Mouse (Mus musculus) hindbrain, embryonic 14.5 days (tissue): ENCODE measurements around the gene Abcd1. TPM values are rescaled to one million over a fixed set of nuclear protein-coding genes. Genes with fewer than 3 reads are reported as not detected.
"Not testable (repeated sequence)": the region's sequence is repeated elsewhere in the genome, so short reads cannot be mapped to it uniquely, and the experiment has no call there.

ENCODE experiments used
- ATAC-seq: fragments of 200-750 bp; cut with Nextera tagmentation; 2 replicates; pipeline ENCODE4 v1.8.0; 2017; ENCODE audit warnings: moderate number of reproducible peaks, mild to moderate bottlenecking, moderate TSS enrichment, moderate library complexity; ENCODE audit not compliant: low FRiP score
- DNase-seq: peaks from one replicate; pipeline ENCODE4 v3.0.0-alpha.2; 2015; ENCODE audit warnings: low spot score
- H3K27ac ChIP-seq: fragments of 300-500 bp; sonication (generic); 2 replicates; pipeline ENCODE4 v1.5.1; 2014; ENCODE audit warnings: mild to moderate bottlenecking, moderate library complexity
- H3K27me3 ChIP-seq: fragments of 300-500 bp; sonication (generic); 2 replicates; pipeline ENCODE4 v1.6.1; 2014; ENCODE audit warnings: mild to moderate bottlenecking, low read length, mixed read lengths; ENCODE audit not compliant: control insufficient read depth, insufficient read depth
- H3K36me3 ChIP-seq: fragments of 300-500 bp; sonication (generic); replicated peaks from 2 replicates; pipeline ENCODE4 v1.6.1; 2014; ENCODE audit not compliant: control insufficient read depth, insufficient read depth
- H3K4me1 ChIP-seq: fragments of 300-500 bp; sonication (generic); replicated peaks from 2 replicates; pipeline ENCODE4 v1.6.1; 2014; ENCODE audit warnings: antibody characterized with exemption, low read length, mixed read lengths; ENCODE audit not compliant: control insufficient read depth, insufficient read depth
- H3K4me2 ChIP-seq: fragments of 300-500 bp; sonication (generic); replicated peaks from 2 replicates; pipeline ENCODE4 v1.6.1; 2014; ENCODE audit warnings: mild to moderate bottlenecking, moderate library complexity
- H3K4me3 ChIP-seq: fragments of 300-500 bp; sonication (generic); replicated peaks from 2 replicates; pipeline ENCODE4 v1.5.1; 2014; ENCODE audit warnings: mild to moderate bottlenecking, low read length
- H3K9ac ChIP-seq: fragments of 300-500 bp; sonication (generic); 2 replicates; pipeline ENCODE4 v1.6.1; 2014
- H3K9me3 ChIP-seq: fragments of 300-500 bp; sonication (generic); 2 replicates; pipeline ENCODE4 v1.6.1; 2016; ENCODE audit warnings: low read length; ENCODE audit not compliant: control insufficient read depth
- whole genome bisulfite sequencing: fragments of 180-500 bp; shearing (Covaris S2); extraction: QIAGEN DNeasy Blood & Tissue Kit; methylation state at CpG from one replicate; pipeline ENCODE4 v1.1.7; 2014; 5-methylcytosine and 5-hydroxymethylcytosine counted together
- polyA plus RNA-seq: library from polyadenylated mRNA; unstranded; fragments of >200 nt; fragmentation: Nextera tagmentation; extraction: Ambion mirVana; gene quantifications from 2 replicates; pipeline ENCODE4 v1.2.1, GENCODE M21; 2014

Abcd1 gene
- polyA plus RNA-seq, 1 experiment from 2014 or later = 8.3 TPM

DNA sequence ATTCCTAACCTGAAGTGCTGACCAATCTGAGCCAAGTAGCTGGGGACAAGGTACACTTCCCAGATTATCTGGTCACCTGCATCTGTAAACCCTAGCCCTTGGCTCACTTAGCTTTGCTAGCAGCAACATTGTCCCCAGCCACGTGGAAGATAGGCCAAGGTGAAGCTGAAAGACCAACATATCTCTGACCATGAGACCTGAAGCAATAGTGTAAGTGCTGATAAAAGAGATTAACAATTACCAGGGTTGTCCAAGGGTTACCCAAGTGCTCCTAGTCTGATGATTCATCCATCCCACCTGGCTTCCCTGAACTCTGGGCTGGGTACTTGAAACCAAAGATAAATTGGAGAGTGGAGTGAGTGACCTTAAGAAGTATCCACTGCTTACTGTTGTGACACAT lies 14.5 kb downstream of the Abcd1 start:
- 72% methylated on average over 1 of the region's 1 CpGs for WGBS

DNA sequence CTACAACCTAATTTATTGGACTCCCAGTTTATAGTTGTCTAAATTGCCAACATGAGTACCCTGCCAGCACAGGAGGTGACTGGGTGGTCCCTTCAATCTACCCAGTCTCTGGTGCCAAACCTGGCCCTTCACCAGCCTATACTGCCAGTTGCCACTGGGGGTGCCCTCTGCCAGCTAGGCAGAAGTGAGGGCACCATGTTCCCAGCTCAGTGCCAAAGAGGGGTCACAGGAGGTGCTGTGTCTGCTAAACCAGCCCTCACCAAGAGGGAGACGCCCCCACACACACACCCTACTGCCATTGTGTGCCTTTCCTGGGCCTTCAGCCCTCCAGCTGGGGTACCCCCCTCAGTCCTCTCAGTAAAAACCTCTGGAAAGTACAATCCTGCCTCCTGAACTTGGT lies 21.8 kb downstream of the Abcd1 start:
- Histone ChIP-seq H3K4me1 (no peaks in the 10 kb centered on the region), H3K4me2 (no peak overlapping the region), H3K27me3 (no peaks in the 10 kb centered on the region), H3K27ac (no peak overlapping the region), H3K9ac (no peak overlapping the region), H3K36me3 (no peaks in the 10 kb centered on the region), H3K4me3 (no peak overlapping the region), H3K9me3 (no peaks in the 10 kb centered on the region)
- ATAC-seq (no peak), DNase-seq (no peak)
- 70% methylated on average over 1 of the region's 1 CpGs for WGBS

More for the DNA sequence above, 14.5 kb downstream of the Abcd1 start:
- H3K4me1 ChIP-seq = no peaks in the 10 kb centered on the region
- no peak overlapping the region for H3K9ac ChIP-seq
- ATAC-seq (no peak), DNase-seq (no peak)
- H3K9me3 ChIP-seq = no peaks in the 10 kb centered on the region
- 0 out of 2 replicates have a peak, but pooled peaks cover 5% of the 10 kb centered on the region for H3K36me3 ChIP-seq
- H3K27ac ChIP-seq = no peak overlapping the region
- H3K4me3 ChIP-seq = no peak overlapping the region
- H3K27me3 ChIP-seq = no peaks in the 10 kb centered on the region
- no peak overlapping the region for H3K4me2 ChIP-seq

DNA sequence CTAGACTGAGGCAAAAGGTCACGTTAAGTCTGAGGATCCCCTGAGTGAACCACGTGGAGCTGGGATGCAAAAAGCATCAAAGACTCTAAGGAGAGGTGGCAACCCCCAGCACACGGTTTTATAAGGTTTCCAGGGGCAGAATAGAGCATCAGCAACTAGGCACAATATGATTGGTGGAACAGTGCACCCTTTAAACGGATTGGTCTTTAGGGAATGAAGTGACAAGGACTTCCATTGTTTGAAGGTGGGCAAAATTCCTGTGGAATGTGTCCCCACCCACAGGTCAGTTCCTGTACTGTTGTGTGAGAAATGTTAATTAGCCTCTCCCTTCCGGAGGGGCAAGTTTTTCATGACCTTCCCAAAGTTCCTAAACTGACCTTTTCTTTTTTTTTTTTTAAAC lies 22.8 kb downstream of the Abcd1 start:
- no peaks in the 10 kb centered on the region for H3K4me1 ChIP-seq
- H3K9me3 ChIP-seq = no peaks in the 10 kb centered on the region
- H3K4me3 ChIP-seq = no peak overlapping the region
- WGBS = 66% methylated on average over 5 of the region's 5 CpGs
- no peaks in the 10 kb centered on the region for H3K27me3 ChIP-seq
- no peaks in the 10 kb centered on the region for H3K36me3 ChIP-seq
- no peak overlapping the region for H3K9ac ChIP-seq
- ATAC-seq (no peak), DNase-seq (no peak)
- H3K27ac ChIP-seq = no peak overlapping the region
- H3K4me2 ChIP-seq = no peak overlapping the region

DNA sequence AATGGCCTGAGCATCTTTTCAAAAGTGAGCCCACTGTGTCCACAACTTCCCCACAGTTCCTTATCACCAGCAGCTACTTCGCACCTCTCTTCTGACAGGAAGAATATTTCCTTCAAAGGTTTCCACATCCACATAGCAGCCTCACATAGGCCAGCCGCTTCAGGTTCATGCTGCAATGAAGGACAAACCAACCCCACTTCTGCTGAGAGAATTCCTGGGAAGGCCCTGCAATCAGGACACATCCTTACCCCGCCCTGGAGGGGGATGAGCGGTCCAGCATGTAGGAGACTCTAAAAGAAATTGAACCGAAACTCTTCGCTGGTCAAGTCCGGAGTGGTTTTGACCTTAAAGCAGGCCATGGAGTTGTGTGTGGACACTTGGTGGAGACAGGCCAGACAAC lies 23.4 kb downstream of the Abcd1 start:
- H3K27ac ChIP-seq, H3K36me3 ChIP-seq, H3K27me3 ChIP-seq, H3K4me1 ChIP-seq, H3K4me2 ChIP-seq, ATAC-seq, H3K9ac ChIP-seq, H3K4me3 ChIP-seq, DNase-seq, H3K9me3 ChIP-seq: not testable (repeated sequence)
- WGBS = 97% methylated on average over 7 of the region's 7 CpGs

DNA sequence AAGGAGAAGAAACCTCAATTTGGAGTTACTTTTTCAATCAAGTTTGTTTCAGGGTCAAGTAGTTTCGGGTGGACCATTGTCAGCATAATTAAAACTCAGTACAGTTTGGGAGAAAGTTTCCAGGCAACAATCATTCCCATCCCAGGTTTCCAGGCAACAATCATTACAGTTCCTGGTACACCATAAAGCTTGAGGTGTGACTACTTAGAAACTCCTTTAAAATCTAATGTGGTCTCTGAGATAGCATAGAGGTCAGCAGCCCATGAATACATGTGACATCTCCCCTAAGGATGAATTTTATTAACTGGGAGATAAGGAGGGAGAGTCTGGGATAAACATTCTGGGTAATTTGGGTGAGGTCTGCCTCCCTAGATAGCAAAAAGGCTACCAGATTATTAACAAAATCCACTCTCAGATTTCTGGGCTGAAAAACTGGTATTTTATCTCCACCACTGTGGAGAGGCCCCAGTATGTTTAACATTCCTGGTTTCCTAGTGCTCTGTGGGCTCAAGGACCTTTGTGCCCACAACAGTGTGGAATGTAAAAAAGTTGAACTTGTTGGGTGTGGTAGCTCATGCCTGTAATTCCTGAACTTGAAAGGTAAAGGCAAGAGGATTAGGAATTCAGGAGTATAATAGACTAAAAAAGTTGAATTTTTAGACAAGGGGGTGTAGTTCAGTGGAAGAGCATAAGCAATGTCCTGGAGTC lies 28.5 kb downstream of the Abcd1 start:
- Histone ChIP-seq H3K9me3 (no peaks in the 10 kb centered on the region), H3K27me3 (no peaks in the 10 kb centered on the region), H3K27ac (no peak overlapping the region), H3K9ac (no peak overlapping the region), H3K36me3 (no peaks in the 10 kb centered on the region), H3K4me2 (no peak overlapping the region), H3K4me3 (no peak overlapping the region), H3K4me1 (no peaks in the 10 kb centered on the region)
- no peak for DNase-seq
- 76% methylated on average over 1 of the region's 1 CpGs for WGBS
- ATAC-seq = no peak

DNA sequence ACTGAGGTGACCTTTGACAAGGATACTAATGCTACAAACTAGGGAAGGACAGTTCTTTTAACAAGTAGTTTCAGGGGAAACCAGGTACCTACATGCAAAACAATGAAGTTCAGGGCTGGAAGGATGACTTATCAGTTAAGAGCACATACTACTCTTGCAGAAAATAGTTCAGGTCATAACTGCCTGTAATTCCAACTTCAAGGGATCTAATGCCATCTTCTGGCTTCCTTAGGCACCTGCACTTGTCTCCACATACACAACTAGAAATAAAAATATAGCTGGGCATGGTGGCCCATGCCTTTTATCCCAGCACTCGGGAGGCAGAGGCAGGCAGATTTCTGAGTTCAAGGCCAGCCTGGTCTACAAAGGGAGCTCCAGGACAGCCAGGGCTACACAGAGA lies 32.6 kb downstream of the Abcd1 start:
- Histone ChIP-seq H3K4me3 (no peak overlapping the region), H3K4me2 (no peak overlapping the region), H3K9me3 (no peaks in the 10 kb centered on the region), H3K4me1 (no peaks in the 10 kb centered on the region), H3K9ac (no peak overlapping the region), H3K36me3 (no peaks in the 10 kb centered on the region), H3K27ac (no peak overlapping the region), H3K27me3 (no peaks in the 10 kb centered on the region)
- no peak for ATAC-seq
- WGBS = 100% methylated on average over 1 of the region's 1 CpGs
- no peak for DNase-seq

DNA sequence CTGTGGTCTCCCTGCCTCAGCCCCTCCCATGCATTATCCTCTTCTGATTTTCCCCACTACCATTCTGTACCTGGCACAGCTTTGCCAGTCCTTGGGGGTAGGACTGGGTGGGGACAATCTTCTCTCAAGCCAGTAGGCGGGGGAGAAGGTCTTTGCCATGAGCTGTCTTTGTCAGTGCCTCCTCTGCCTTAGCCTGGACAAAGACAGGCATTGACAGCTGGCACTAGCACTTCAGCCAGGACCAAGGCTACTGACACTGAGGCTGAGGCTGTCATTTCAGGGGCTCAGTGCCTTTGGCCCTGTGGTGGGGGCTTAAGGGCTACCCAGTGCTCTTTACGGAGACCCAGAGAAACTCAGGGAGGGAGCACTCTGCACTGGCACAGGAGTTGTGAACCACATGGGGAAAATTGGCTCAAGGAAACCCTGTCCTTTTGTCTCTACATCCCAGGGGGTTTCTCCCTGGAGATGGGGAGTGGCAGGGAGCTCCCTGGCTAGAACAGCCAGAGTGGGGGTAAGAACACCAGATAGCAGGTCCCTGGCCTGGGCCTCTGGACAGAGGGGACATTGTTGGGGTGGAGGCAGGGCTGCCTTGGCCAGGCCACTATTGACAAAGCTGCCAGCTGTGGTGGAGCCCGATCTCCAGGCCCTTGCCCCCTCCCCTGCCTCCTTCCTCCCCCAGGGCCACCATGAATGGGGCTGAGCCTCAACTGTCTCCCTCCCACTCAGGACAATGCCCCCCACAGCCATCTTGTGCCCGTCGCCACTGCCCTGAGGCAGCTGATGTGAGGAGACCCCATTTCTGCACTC lies 40.1 kb downstream of the Abcd1 start, which contains the start of gene Plxnb3:
Gene Plxnb3 (plus strand): TSS at position 757 of the 807 bp plus-strand sequence.
- Histone ChIP-seq H3K4me2 (no peak within 1 kb of the TSS), H3K27ac (no peak within 1 kb of the TSS), H3K4me1 (no peaks in the 10 kb centered on the region), H3K27me3 (no peaks in the 10 kb centered on the region; the same call in 1 of the 2 replicates), H3K9me3 (no peaks in the 10 kb centered on the region), H3K9ac (no peak within 1 kb of the TSS), H3K4me3 (no peak within 1 kb of the TSS), H3K36me3 (no peaks in the 10 kb centered on the region)
- WGBS = 57% methylated on average over 5 of the region's 5 CpGs
- DNase-seq (no peak), ATAC-seq (no peak)

DNA sequence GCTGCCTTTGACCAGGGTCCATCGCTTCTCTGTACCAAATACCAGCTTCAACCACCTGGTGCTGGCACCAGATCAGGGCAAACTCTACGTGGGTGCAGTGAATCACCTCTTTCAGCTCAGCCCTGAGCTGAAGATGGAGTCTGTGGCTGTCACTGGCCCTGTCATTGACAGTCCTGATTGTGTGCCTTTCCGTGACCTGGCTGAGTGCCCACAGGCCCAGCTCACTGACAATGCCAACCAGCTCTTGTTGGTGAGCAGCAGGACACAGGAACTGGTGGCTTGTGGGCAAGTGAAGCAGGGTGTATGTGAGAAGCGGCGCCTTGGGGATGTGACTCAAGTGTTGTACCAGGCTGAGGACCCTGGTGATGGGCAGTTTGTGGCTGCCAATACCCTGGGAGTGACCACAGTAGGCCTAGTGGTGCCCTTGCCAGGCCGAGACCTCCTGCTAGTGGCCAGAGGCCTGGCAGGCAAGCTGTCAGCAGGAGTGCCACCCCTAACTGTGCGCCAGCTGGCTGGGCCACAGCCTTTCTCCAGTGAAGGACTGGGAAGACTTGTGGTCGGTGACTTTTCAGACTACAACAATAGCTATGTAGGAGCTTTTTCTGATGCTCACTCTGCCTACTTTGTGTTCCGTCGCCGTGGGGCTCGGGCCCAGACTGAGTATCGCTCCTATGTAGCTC lies 42.4 kb downstream of the Abcd1 start:
- 83% methylated on average over 13 of the region's 13 CpGs for WGBS
- no peaks in the 10 kb centered on the region; the same call in 1 of the 2 replicates for H3K27me3 ChIP-seq
- H3K9ac ChIP-seq = no peak overlapping the region
- ATAC-seq = no peak
- DNase-seq = no peak
- H3K27ac ChIP-seq = no peak overlapping the region
- no peaks in the 10 kb centered on the region for H3K9me3 ChIP-seq
- no peak overlapping the region for H3K4me3 ChIP-seq
- H3K4me1 ChIP-seq = no peaks in the 10 kb centered on the region
- H3K4me2 ChIP-seq = no peak overlapping the region
- no peaks in the 10 kb centered on the region for H3K36me3 ChIP-seq

DNA sequence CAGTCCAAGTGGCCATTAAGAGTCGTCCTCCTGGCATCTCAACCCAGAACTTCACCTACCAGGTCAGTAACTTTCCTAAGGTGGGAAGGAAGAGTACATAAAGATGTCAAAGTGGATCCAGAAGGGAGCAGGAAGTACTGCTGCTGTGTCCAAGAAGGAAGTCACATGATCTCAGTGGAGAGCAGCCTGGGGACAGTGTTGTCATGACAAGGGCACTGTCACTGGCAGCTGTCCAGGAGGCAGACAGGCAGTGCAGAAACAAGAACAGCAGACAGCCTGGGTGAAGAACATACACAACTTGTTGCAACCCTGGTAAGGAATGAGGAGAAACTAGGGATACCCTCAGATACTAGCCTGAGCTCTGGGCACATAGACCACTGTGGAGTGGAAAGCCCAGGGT lies 48.9 kb downstream of the Abcd1 start:
- Histone ChIP-seq H3K4me3 (no peak overlapping the region), H3K27ac (no peak overlapping the region), H3K27me3 (no peaks in the 10 kb centered on the region), H3K9ac (no peak overlapping the region), H3K4me2 (no peak overlapping the region), H3K36me3 (no peaks in the 10 kb centered on the region), H3K9me3 (no peaks in the 10 kb centered on the region), H3K4me1 (no peaks in the 10 kb centered on the region)
- 79% methylated on average over 1 of the region's 1 CpGs for WGBS
- no peak for DNase-seq
- ATAC-seq = no peak
